Mouse (Mus musculus) common myeloid progenitor, adult 5-6 weeks (primary cell): ENCODE data around the gene Sowaha. TPM values are rescaled to one million over a fixed set of nuclear protein-coding genes. Genes with fewer than 3 reads are reported as not detected.

Experiments used
- ATAC-seq: replicated peaks from 2 replicates; pipeline ENCODE4 v1.8.0; 2016; ENCODE audit warnings: low read depth, mild to moderate bottlenecking, moderate TSS enrichment, inconsistent platforms; ENCODE audit not compliant: poor library complexity, severe bottlenecking
- total RNA-seq: library from RNA; stranded (forward); fragments of 200-1000, 187-1606 nt; gene quantifications from 2 replicates; pipeline ENCODE4 v1.2.3, GENCODE M21; 2017

Sowaha gene
- total RNA-seq, 1 experiment from 2014 or later: 1.5 TPM

DNA sequence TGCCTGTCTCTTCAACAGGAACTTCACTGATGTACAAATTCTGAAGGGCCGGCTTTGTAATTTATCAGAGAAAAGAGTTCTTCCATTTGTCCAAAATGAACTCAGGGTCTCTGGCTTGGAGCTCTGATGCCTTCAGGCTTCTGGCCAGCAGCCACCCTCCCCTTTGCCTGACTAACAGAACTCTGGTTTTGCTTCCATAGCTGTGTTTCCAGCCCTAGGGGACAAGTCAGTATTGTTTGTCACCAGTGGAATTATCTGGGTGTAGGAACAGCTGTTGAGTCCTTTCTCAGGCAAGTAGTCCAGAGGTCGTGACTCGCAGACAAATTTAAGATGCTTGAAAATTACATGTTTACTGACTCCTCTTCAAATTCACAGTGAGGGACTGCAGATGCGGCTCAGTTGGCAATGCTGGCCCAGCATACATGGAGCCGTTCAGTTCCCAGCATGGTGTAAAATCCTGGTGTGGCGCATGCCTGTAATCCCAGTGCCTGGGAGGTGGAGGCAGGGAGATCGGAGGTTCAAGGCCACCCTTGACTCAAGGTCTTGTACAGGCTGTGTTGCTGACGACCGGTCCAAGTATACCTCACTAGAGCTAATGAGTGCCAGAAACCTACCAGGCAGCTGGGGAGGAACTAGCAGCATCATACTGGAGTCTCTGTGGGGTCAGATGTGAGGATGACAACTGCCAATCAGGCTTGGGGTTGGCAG lies 27.2 kb upstream of the Sowaha start:
- no peak for ATAC-seq

- no peak for ATAC-seq
Observed at GRCm38 (mm10) chr11:53505026-53505663, 25.1 kb upstream of the Sowaha start.

- no peak for ATAC-seq
Observed at GRCm38 (mm10) chr11:53504376-53504775, 24.3 kb upstream of the Sowaha start.

DNA sequence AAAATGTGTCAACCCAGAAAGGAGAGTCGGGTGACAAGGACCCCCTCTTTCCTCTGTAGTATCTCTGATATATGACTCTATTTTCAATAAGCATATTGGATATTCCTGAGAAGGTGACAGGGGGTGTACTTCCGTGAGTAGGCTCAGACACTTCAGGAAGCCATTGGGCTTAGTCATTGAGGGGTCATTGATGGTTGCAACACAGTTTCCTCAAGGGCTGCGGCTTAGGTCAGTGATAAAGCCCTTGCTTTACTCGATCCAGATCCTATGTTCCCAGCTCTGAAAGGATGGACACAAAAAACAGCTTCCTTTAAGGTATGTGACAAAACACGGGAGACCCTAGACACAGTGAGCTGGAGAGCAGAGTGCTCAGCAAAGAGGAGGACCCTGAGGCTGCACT lies 23.7 kb upstream of the Sowaha start:
- ATAC-seq: 0 out of 2 replicates have a peak, but pooled peaks have one; percentile 43

GRCm38 (mm10) chr11:53502039-53502765 lies 22.1 kb upstream of the Sowaha start:
- ATAC-seq: 0 out of 2 replicates have a peak, but pooled peaks have one; percentile 42

DNA sequence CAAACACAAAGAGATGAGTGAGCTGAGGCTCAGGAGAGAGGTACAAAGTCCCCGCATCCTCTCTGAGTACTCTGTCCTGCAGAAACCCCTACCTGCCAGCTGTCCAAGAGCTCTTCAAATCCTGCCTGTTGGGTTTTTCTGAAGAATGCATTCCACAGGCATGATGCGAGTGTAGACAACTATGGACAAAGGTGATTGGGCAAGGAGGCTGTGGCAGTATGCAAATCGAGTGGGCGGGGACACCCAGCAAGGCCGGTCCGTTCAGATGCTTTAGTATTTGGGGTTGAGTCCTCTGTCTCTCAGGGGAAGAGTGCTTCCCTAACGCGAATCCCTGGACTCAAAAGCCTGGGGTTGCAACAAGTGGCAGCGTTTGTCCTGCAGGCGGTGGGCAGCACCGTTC lies 20.5 kb upstream of the Sowaha start:
- peak; percentile 33; the same call in 1 of the 2 replicates for ATAC-seq

DNA sequence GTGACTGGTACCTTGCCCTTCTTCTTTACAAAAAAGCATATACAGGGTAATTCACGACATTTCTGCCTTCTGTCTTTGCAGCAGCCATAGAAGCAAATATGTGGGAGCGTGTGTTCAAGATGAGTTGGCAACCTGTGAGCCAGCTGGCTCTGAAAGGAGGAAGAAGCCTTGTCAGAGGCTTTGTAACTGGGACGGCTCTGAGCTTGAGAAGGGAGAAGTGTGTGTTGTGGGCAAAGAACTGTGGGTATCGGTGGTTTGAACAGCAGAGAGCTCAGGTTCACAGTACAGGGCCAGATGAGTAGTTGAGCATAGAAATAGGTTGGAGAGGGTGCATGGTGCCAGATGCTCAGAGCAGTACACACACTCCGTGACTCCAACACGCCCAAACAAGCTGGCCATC lies 16.9 kb upstream of the Sowaha start:
- ATAC-seq: peak; percentile 72

DNA sequence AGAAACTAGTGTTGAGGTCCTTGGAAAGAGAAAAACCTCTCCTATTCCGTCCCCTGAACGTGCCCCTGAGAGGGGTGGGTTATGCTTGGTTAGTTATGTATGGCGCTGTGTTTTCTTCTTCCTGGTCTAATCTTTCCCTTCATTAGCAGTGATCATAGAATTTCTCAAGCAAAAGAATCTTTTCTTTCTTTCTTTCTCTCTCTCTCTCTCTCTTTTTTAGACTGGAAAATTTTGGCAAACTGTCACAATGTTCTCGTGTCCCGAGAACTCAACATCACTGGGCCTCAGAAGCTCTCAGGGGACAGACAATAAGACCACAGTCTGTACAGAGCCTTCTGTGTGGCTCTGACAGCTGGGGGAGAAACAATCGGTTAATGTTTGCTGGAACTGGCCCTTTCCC lies 15.3 kb upstream of the Sowaha start:
- no peak for ATAC-seq

DNA sequence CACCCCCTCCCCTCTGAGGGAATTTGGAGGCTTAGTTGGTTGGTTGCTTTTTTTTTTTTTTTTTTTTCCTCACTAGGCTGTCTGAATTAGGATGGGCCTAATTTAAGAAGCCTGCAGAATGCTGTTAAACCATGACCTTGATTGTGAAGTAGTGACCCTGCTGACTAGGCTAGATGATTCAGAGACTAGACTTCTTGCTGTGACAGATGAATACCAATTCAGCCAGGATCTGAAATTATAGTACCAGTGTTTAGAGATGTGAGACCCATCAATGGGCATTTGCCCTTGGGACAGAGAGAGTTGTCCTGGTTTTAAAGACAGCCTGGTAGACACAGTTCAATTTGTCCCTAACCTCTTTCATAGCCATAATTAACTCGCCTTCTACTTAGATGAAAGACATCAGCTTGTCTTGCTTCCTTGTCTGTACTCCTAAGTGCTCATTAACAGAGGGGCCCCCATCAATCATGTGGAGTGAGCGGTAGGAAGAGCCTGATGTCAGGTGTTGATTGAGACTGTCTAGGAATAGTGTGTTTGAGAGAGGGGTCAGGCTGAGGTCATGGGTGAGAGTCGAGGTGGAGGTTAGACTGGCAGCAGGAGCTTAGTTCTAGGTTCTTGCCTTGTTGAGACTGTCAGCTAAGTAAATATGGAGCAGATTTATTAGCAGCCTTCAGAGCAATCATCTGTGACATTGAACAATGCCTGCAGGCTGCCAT lies 13.3 kb upstream of the Sowaha start:
- ATAC-seq: no peak

DNA sequence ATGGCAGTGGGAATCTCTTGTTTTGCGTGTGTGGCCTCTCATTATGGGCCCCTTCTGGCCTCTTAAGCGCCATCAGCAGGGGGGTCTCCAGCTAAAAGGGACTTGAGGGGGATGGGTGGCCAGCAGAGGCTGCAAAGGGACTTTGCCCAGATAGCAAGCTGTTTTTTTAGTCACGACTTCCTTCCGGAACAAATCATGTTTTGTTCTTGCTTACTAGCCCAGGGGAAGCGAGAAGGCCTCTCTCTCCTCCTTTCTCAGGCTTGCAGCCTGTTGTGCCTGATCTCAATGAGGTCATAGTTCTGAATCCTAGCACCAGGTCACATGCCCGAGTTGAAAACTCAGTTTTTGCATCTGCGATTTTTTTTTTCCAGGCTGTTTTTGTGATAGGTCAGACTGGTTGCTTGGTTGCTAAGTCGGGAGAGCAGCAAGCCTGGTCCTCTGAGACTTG lies 11.9 kb upstream of the Sowaha start:
- ATAC-seq: no peak

GRCm38 (mm10) chr11:53489421-53489820 lies 9.3 kb upstream of the Sowaha start:
- ATAC-seq: no peak

GRCm38 (mm10) chr11:53489007-53489406 lies 8.9 kb upstream of the Sowaha start:
- ATAC-seq: no peak

DNA sequence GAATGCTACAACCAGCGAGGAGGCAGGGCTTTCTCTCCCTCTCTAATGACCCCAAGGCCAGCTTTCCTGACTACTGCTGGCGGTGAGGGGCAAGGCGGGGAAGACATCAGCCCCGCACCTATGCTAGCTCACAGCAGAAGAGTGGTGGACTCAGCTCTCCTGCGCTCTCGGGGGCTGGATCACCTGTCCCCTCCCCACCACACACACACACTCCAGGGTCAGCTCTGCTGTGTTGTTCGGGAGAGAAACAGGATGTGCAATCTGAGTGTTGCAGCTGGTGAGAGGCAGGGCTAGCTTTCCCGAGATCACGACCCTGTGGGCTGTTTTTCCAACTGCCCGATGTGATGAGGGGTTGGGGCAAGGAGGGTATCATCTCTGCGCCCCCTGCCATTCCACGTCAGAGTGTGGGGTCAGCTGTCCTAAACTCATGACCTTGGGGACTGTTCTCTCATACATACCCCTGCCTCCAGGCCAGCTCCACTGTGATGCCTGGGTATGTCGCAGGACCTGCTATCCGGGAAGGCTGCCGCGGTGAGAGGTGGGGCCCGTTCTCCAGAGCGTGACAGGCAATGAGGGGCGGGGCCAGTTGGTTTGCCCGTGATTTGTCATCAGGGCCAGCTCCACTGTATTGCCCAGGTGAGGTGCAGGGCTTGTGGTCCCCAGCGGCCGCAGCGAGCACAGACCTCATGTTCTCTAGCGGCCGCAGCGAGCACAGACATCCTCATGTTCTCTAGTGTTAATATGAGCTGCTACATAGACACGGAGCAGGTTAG lies 6.9 kb upstream of the Sowaha start:
- ATAC-seq: peak; percentile 64

- no peak for ATAC-seq
Observed at GRCm38 (mm10) chr11:53486351-53486750, 6.3 kb upstream of the Sowaha start.

- ATAC-seq: no peak
Observed at GRCm38 (mm10) chr11:53485719-53486118, 5.6 kb upstream of the Sowaha start.

DNA sequence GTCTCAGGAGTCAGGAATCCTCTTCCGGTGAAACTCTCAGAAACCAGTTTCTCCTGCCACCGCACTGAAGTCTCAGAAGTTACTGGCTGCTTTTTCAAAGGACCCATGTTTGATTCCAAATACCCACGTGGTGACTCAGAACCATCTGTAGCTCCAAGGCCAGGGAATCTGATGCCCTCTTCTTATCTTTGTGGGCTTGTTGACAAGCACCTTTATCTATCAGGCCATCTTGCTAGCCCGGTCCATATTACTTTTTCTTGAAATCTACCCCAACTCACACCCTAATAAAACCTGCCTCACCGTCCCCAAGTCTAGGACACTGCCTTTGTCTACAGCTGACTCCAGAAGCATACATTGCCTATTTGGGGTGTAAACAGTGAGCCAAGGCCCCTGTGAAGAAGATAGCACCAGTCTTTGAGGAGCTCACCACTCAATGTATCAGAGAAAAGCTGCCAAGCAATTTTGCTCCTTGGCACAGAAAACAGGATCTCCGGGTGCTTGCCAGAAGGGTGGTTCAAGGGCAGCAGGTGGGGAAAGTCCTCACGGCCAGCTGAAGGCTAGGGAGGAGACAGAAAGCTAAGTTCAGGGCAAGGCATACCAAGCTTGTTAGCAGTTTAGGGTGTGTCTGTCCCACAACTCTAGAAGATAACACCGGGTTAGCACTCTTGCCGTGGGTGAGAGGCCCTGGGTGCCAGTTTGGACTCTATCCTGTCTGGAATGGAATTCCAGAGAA lies 3.3 kb upstream of the Sowaha start:
- ATAC-seq: peak; percentile 20; the same call in 1 of the 2 replicates

GRCm38 (mm10) chr11:53481088-53481730 lies 1.1 kb upstream of the Sowaha start:
- peak; percentile 53; the same call in 1 of the 2 replicates for ATAC-seq

DNA sequence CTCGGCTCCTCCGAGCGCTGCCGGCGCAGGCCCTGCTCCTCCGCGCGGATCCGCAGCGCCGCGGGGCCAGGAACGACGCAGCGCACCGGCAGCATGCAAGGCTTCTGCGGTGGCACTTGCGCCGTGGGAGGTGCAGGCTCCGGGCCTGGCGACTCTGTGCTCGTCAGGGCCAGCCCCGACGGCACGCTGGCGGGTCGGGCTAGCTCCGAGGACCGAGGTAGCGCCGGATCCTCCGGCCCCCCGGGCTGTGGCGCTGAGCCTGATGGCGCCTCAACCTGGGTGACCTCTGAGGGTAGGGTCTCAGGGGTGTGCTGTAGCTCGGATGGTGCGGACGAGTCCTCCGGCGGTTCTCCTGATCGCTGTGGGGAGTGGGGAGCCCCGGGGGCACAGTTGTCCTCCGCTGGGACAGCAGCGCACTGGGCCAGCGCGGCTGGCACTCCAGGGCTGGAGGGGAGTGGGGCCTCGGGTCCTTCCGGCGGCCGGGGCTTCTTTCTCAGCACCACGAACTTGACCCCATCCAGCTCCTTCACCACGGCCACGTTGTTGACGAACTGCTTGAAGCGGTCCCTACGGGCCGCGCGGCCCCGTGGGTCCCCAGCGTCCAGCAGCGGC lies 797 bp downstream of the Sowaha start:
- ATAC-seq: no peak
